Mouse (Mus musculus) layer of hippocampus, adult 11-12 months (tissue): ENCODE results near the gene Il12a.

Experiments used
- DNase-seq: peaks from one replicate; pipeline ENCODE4 v3.0.0; 2022; ENCODE audit warnings: low spot score

The Il12a gene

DNA sequence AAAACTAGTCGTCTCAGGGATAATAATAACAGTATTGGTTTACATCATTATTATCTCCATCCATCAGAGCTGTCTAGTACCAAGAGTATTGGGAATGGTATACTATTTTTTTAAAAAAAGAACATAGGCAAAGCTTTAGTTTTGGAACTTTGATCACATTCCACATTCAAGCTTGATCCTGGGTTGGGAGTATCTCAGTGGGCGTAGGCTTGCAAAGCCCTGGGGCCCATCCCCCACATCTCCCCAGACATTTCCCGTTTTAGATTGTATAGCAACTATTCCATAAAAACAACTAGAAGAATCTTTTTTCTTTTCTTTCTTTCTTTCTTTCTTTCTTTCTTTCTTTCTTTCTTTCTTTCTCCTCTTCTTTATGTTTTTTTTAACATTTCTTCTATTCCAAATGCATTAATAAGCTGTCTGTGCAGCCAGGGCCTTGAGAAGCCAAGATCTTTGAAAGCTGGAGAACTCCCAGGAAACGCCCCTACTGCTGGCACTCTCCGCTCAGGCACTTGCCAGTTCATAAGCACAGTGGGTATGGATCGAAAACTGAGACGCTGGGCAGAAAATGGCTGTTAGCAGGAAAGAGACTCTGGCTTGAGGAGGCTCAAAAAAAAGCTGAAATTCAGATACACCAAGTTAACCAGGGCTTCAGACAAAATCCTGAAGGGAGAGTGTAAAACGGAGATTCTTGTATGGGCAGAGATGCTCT lies 3.4 kb upstream of the Il12a start:
- peak; percentile 25 for DNase-seq

DNA sequence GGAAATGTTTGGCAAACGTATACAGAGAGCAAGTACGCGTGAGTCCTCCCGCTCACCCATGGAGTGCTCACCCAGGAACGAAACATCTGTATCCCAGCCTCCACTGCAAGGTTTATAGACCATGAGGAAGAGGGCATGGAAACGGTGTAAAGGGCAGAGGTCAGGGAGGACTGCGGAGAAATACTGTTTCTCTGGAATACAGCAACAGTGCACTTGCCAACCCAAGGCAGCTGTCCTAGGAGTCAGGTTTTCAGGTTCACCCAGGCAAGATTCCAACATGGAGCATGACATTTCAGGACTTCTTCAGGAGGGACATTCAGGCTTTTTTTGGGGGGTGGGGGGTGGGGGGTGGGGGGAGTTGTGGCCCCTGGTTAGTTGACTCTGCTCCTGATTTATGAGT lies 1.1 kb upstream of the Il12a start:
- no peak for DNase-seq

- DNase-seq: peak; percentile 3
These were observed 795 bp downstream of the Il12a start for GRCm38 (mm10) chr3:68691100-68691778.

DNA sequence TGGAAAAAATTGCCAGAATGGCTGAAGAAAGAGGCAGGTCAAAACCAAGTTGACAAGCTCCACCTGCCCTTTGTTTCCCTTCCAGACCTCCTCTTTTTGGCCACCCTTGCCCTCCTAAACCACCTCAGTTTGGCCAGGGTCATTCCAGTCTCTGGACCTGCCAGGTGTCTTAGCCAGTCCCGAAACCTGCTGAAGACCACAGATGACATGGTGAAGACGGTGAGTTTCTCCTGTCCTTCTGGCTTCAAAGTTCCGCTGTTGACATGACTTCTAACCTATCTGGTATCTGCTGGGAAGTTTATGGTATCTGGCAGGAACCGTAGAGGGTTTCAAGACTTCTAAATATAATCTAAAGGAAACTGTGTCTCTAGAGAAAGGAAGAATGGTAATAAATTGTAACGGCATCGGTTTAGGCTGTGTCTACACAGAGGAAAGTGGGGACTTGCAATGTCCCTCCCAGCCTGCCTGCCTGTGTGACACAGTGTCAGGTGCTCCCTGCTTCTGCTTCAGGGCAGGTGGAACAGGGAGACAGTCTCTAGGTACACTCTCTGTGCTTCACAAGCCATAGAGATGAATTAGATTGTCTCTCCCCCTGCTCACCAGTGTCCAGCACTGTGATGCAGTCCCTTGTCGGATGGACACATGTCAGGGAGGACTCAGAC lies 1.6 kb downstream of the Il12a start:
- DNase-seq: no peak

GRCm38 (mm10) chr3:68692600-68693225 lies 2.3 kb downstream of the Il12a start:
- peak; percentile 4 for DNase-seq

DNA sequence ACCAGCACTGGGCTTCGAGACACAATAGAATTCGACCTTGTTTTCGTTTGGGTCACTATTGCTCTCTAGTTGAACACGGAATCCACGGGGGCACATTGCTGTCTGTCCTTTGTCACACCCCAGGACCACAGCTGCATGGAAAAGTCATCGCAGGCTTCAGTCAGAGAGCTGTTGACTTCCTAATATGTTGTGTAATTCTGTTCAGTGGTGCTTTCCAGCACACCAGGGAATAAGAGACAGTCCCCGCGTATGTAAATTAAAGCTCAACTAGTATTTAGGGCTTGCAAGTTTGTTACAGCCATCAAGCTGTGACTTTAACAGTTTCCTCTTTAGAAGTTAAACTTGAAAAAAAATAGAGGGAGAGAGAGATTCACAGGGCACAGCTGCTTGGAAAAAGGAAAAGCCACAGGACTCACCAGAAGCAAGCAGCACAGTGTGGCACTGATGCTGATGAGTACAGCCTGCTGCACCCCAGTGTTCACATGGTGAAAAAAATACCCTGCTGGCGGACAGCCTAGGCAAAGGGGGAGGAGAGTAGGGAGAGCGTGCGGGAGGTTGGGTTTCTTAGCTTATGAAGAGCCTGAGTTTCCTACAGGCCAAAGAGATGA lies 3.1 kb downstream of the Il12a start:
- DNase-seq: peak; percentile 75

GRCm38 (mm10) chr3:68695321-68695720 lies 4.9 kb downstream of the Il12a start:
- DNase-seq: peak; percentile 2

GRCm38 (mm10) chr3:68696495-68697200 lies 6.2 kb downstream of the Il12a start:
- DNase-seq: peak; percentile 25

- no peak for DNase-seq
These were observed 8.2 kb downstream of the Il12a start for GRCm38 (mm10) chr3:68698601-68699000.

GRCm38 (mm10) chr3:68700091-68700490 lies 9.6 kb downstream of the Il12a start:
- no peak for DNase-seq

- no peak for DNase-seq
These were observed 15.9 kb downstream of the Il12a start for GRCm38 (mm10) chr3:68706307-68706706.

- DNase-seq: peak; percentile 26
These were observed 17.8 kb downstream of the Il12a start for GRCm38 (mm10) chr3:68708230-68708629.

GRCm38 (mm10) chr3:68709198-68709797 lies 18.9 kb downstream of the Il12a start:
- peak; percentile 89 for DNase-seq

- no peak for DNase-seq
These were observed 20.0 kb downstream of the Il12a start for GRCm38 (mm10) chr3:68710436-68710835.

DNA sequence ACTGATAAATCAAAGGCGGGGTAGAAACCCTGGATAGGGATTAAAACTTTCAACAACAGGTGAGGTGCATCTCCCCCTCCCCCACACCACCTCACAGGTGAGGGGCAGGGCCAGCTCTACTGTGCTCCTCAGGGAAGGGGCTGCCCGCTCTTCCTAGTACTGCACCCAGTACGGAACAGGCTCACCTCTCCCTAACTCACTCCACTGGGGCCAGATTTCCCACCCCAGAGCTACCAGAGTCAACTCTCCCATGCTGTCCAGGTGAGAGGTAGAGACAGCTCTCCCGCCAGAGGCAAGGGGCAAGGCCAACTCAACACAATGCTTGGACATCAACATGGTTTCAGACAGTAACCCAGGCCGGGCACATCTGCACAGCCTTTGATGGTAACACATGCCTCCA lies 21.1 kb downstream of the Il12a start:
- no peak for DNase-seq

DNA sequence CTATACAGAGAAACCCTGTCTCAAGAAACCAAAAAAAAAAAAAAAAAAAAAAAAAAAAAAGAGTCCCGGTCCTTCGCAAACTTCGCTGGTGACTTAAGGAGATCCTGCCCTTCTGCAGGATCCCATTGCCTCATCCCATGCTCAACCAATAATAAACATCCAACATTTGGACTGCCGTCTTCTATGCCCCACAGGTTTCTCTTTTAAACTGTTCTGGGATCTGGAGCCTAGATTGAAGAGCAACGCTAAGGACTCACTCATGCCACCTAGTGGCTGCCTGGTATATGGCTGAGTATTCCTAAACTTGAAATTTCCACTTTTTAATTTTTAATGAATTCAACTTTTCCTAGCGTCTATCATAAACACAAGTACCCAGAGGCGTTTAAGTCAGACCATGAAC lies 23.1 kb downstream of the Il12a start:
- peak; percentile 69 for DNase-seq

DNA sequence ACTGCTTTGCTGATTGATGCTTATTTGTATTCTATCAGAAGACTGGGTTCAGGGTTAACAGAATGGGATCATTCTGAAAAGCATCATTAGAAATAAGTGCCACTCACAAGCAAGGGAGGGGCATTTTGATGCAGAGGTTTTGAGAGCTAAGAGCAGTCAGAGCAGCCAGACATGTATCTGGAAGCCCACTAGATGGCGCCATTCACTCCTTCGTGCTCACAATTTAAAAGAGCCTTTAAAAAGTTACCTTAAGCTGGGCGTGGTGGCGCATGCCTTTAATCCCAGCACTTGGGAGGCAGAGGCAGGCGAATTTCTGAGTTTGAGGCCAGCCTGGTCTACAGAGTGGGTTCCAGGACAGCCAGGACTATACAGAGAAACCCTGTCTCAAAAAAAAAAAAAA lies 26.9 kb downstream of the Il12a start:
- peak; percentile 70 for DNase-seq

GRCm38 (mm10) chr3:68719229-68719819 lies 28.9 kb downstream of the Il12a start:
- no peak for DNase-seq

GRCm38 (mm10) chr3:68720258-68720657 lies 29.8 kb downstream of the Il12a start:
- DNase-seq: peak; percentile 41

- DNase-seq: no peak
These were observed 51.5 kb downstream of the Il12a start for GRCm38 (mm10) chr3:68741955-68742354.
